Mouse (Mus musculus) midbrain, embryonic 14.5 days (tissue): Measurements from ENCODE around the gene Smchd1. TPM values are rescaled to one million over a fixed set of nuclear protein-coding genes. Genes with fewer than 3 reads are reported as not detected.

Experiments used
- ATAC-seq: fragments of 200-750 bp; cut with Nextera tagmentation; 2 replicates; pipeline ENCODE4 v1.8.0; 2017; ENCODE audit warnings: moderate number of reproducible peaks, moderate library complexity; ENCODE audit not compliant: low FRiP score, low TSS enrichment
- DNase-seq: peaks from one replicate; pipeline ENCODE4 v3.0.0-alpha.2; 2015
- H3K27ac ChIP-seq: fragments of 300-500 bp; sonication (generic); replicated peaks from 2 replicates; pipeline ENCODE4 v1.5.1; 2014; ENCODE audit warnings: mild to moderate bottlenecking, low read depth, low read length, moderate library complexity
- H3K27me3 ChIP-seq: fragments of 300-500 bp; sonication (generic); 2 replicates; pipeline ENCODE4 v1.6.1; 2014; ENCODE audit warnings: low read length, control low read depth, mixed read lengths; ENCODE audit not compliant: control insufficient read depth, insufficient read depth
- H3K36me3 ChIP-seq: fragments of 300-500 bp; sonication (generic); 2 replicates; pipeline ENCODE4 v1.6.1; 2014; ENCODE audit warnings: low read length, control low read depth; ENCODE audit not compliant: control insufficient read depth, insufficient read depth
- H3K4me1 ChIP-seq: fragments of 300-500 bp; sonication (generic); 2 replicates; pipeline ENCODE4 v1.6.1; 2014; ENCODE audit warnings: mild to moderate bottlenecking, antibody characterized with exemption, low read length, control low read depth; ENCODE audit not compliant: control insufficient read depth, insufficient read depth
- H3K4me2 ChIP-seq: fragments of 300-500 bp; sonication (generic); 2 replicates; pipeline ENCODE4 v1.6.1; 2014; ENCODE audit warnings: mild to moderate bottlenecking, low read length, moderate library complexity
- H3K4me3 ChIP-seq: fragments of 300-500 bp; sonication (generic); replicated peaks from 2 replicates; pipeline ENCODE4 v1.5.1; 2014; ENCODE audit warnings: low read depth, low read length
- H3K9ac ChIP-seq: fragments of 300-500 bp; sonication (generic); replicated peaks from 2 replicates; pipeline ENCODE4 v1.6.1; 2014; ENCODE audit warnings: mild to moderate bottlenecking, low read length, moderate library complexity
- H3K9me3 ChIP-seq: fragments of 300-500 bp; sonication (generic); 2 replicates; pipeline ENCODE4 v1.6.1; 2016; ENCODE audit warnings: low read length, control low read depth, mixed read lengths; ENCODE audit not compliant: control insufficient read depth
- WGBS: fragments of 180-500 bp; shearing (Covaris S2); extraction: QIAGEN DNeasy Blood & Tissue Kit; methylation state at CpG from one replicate; pipeline ENCODE4 v1.1.7; 2014; 5-methylcytosine and 5-hydroxymethylcytosine counted together
- polyA plus RNA-seq: library from polyadenylated mRNA; unstranded; fragments of >200 nt; fragmentation: Nextera tagmentation; extraction: Ambion mirVana; gene quantifications from 2 replicates; pipeline ENCODE4 v1.2.1, GENCODE M21; 2014

Gene Smchd1
- 73.3 and 73.7 TPM in 2 replicates for polyA plus RNA-seq

DNA sequence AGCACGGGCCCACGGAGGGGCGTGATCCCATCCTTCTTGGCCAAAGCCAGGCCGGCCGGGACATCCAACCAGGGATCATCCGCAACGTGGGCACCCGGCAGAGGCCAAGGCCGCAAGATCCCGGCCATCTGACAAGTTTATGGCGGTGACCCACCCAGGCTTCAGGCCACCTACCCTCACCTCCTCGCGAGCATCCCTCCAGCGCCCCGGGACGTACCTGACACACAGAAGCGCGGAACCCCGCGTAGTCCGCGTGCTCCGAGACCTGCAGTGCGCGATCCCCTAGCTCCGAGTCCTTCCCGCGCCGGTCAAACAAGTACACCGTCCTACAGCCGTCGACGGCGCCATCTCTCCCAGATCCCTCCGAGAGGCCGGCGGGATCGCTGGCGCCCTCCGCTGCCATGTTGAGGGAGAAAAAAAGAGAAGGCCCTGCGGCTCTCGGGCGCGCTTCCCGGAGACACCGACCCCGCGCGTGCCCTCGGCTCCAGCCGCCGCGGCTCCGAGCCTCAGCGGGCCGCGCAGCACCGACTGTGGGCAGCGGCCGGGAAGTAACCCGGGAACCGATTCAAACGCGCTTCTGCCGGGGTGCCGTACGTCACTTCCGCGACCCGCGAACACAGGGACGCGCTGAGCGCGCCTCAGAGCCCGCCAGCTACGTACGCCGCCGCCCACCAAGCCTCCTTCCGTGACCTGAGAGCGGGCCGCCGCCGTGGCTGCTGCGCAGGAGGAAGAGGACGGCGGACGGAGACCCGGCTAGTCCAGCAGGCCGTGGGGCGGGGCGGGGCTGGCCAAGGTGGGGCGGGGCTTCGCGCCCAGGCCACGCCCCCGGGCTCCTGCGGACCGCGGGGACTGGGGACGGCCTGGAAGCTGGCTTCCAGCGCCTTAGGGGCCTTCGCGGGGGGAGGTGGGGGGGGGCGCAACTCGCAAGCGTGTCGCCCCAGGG is at the start of gene Smchd1:
Gene Smchd1 (minus strand): TSS at position 582 of the 943 bp plus-strand sequence.
- peaks cover 8% of the 10 kb centered on the region for H3K4me1 ChIP-seq
- under 1% methylated on average over 107 of the region's 109 CpGs for WGBS
- ATAC-seq = peak; percentile 97
- H3K4me2 ChIP-seq = peak within 1 kb of the TSS; percentile 86
- no peaks in the 10 kb centered on the region for H3K9me3 ChIP-seq
- peak; percentile 95 for DNase-seq
- H3K27me3 ChIP-seq = no peaks in the 10 kb centered on the region
- H3K36me3 ChIP-seq = no peaks in the 10 kb centered on the region
- peak within 1 kb of the TSS; percentile 85 for H3K4me3 ChIP-seq
- peak within 1 kb of the TSS; percentile 84 for H3K9ac ChIP-seq
- peak within 1 kb of the TSS; percentile 98 for H3K27ac ChIP-seq

- H3K27ac ChIP-seq = no peak overlapping the region
- no peak overlapping the region for H3K4me3 ChIP-seq
- no peak overlapping the region for H3K4me2 ChIP-seq
- H3K36me3 ChIP-seq = peaks cover 23% of the 10 kb centered on the region; the same call in 1 of the 2 replicates
- no peaks in the 10 kb centered on the region for H3K9me3 ChIP-seq
- H3K27me3 ChIP-seq = no peaks in the 10 kb centered on the region
- WGBS = 97% methylated on average over 11 of the region's 11 CpGs
- DNase-seq (no peak), ATAC-seq (no peak)
- no peak overlapping the region for H3K9ac ChIP-seq
- H3K4me1 ChIP-seq = no peaks in the 10 kb centered on the region
Observed at GRCm38 (mm10) chr17:71510297-71510696, 35.2 kb upstream of the Smchd1 start.

- WGBS = 91% methylated on average over 8 of the region's 8 CpGs
- DNase-seq (no peak), ATAC-seq (no peak)
- H3K36me3 ChIP-seq = peaks cover 21% of the 10 kb centered on the region
- H3K4me3 ChIP-seq = no peak overlapping the region
- no peaks in the 10 kb centered on the region for H3K9me3 ChIP-seq
- H3K9ac ChIP-seq = no peak overlapping the region
- no peak overlapping the region for H3K4me2 ChIP-seq
- no peaks in the 10 kb centered on the region for H3K27me3 ChIP-seq
- H3K4me1 ChIP-seq = no peaks in the 10 kb centered on the region
- H3K27ac ChIP-seq = no peak overlapping the region
Observed at GRCm38 (mm10) chr17:71506832-71507231, 31.7 kb upstream of the Smchd1 start.

GRCm38 (mm10) chr17:71495784-71496183 is 20.6 kb upstream of the Smchd1 start:
- WGBS = 93% methylated on average over 4 of the region's 4 CpGs
- Histone ChIP-seq H3K27me3 (no peaks in the 10 kb centered on the region), H3K9ac (no peak overlapping the region), H3K4me3 (no peak overlapping the region), H3K9me3 (no peaks in the 10 kb centered on the region), H3K4me1 (no peaks in the 10 kb centered on the region), H3K36me3 (peaks cover 8% of the 10 kb centered on the region; the same call in 1 of the 2 replicates), H3K27ac (no peak overlapping the region), H3K4me2 (no peak overlapping the region)
- no peak for DNase-seq
- no peak for ATAC-seq

GRCm38 (mm10) chr17:71491332-71491686 is 16.2 kb upstream of the Smchd1 start:
- no peak for DNase-seq
- no peaks in the 10 kb centered on the region for H3K36me3 ChIP-seq
- no peak overlapping the region for H3K4me2 ChIP-seq
- no peak overlapping the region for H3K27ac ChIP-seq
- no peaks in the 10 kb centered on the region for H3K27me3 ChIP-seq
- H3K4me1 ChIP-seq = no peaks in the 10 kb centered on the region
- H3K4me3 ChIP-seq = no peak overlapping the region
- 83% methylated on average over 4 of the region's 4 CpGs for WGBS
- no peak for ATAC-seq
- no peak overlapping the region for H3K9ac ChIP-seq
- no peaks in the 10 kb centered on the region for H3K9me3 ChIP-seq

DNA sequence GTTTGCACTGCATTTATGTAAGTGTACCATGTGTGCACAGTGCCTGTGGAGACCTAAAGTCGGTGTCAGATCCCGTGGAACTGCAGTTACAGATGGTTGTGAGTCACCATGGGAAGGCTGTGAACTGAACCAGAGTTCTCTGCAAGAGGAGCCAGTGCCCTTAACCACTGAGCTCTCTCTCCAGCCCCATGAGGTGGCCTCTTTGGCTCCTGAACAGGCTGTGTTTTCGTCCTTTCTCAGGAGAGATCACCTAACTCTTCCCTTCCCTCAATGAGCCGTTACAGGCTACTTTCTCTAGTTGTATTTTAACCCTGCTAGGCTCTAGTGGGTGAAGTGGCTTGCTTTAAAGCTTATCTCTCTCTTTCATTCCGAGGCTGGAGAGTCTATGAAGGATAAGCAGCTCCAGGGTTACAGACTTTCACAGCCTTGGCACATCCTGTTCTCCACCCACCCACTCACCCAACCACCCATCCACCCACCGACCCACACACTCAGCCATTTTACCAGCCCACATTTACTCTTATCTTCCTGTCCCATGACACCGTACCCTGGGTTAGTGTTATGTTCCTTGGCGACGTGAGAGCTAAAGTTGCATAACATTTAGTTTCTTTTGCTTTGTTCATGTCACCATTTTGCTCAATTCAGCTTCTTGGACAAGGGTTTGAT is 15.7 kb upstream of the Smchd1 start:
- Histone ChIP-seq H3K27ac (no peak overlapping the region), H3K9ac (no peak overlapping the region), H3K4me3 (no peak overlapping the region), H3K9me3 (no peaks in the 10 kb centered on the region), H3K4me1 (no peaks in the 10 kb centered on the region), H3K36me3 (no peaks in the 10 kb centered on the region), H3K4me2 (no peak overlapping the region), H3K27me3 (no peaks in the 10 kb centered on the region)
- DNase-seq (no peak), ATAC-seq (no peak)
- WGBS = 90% methylated on average over 9 of the region's 9 CpGs

DNA sequence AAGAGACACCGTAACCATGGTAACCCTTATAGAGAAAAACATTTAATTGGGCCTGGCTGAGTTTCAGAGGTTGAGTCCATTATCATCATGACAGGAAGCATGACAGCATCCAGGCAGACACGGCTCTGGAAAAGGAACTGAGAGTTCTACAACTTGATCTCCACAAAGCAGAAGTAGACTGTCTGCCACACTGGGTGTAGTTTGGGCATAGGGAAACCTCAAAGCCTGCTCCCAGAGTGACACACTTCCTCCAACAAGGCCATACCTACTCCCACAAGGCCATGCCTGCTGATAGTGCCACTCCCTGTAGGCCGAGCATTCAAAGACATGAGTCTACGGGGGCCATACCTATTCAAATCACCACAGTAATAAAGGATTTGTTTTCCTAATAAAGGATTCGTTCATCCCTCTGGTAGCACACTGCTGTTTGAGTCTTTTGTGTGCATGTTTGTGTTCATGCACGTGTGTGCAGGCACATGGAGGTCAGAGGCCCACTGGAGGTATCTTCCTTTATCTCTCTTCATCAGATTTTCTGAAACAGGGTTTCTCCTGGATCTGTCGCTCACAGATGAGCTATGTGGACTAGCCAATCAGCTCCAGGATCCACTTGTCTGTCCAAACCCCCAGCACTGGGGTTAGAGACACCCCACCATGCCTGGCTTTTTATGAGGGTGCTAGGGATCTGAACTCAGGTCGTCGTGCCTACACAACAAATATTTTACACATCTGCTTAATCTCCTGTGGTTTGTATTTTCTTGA is 14.7 kb upstream of the Smchd1 start:
- ATAC-seq = no peak

DNA sequence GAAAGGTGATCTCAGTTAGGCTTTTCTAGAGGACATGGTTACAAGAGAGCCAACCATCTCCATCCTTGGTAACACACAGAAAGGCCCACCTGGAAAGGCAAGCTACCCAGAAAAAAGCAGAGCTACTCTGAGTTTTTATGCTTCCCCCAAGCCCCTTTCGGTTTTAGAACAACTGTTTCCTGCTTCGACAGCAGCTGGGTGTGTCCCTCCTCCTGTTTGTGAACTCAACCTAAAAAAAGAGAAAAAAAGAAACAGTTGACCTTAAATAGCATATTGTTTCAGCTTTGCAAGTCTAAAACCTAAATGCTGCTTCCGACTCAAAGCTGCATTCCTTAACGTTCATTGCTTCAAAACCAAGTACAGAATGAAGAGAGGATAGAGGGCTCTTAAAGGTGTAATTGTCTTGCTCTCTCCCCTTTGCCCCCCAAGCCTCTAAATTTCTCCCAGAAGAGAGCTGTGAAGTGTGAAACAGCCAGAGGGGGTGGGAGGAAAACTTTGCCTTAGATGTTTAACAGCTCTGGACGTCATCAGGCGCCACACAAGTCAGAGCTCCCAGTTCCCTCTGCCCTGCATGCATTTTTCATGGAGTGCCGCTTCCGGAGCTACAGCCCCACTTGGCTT is 11.2 kb upstream of the Smchd1 start:
- ATAC-seq = no peak

More for the DNA sequence above, 14.7 kb upstream of the Smchd1 start:
- Histone ChIP-seq H3K4me3 (no peak overlapping the region), H3K27ac (no peak overlapping the region), H3K4me2 (no peak overlapping the region), H3K9me3 (no peaks in the 10 kb centered on the region), H3K36me3 (no peaks in the 10 kb centered on the region), H3K4me1 (no peaks in the 10 kb centered on the region), H3K9ac (no peak overlapping the region), H3K27me3 (no peaks in the 10 kb centered on the region)
- WGBS = 83% methylated on average over 9 of the region's 9 CpGs
- no peak for DNase-seq

More for the DNA sequence above, 11.2 kb upstream of the Smchd1 start:
- Histone ChIP-seq H3K9ac (no peak overlapping the region), H3K27ac (no peak overlapping the region), H3K9me3 (no peaks in the 10 kb centered on the region), H3K4me3 (no peak overlapping the region), H3K27me3 (no peaks in the 10 kb centered on the region), H3K4me2 (no peak overlapping the region), H3K4me1 (no peaks in the 10 kb centered on the region), H3K36me3 (no peaks in the 10 kb centered on the region)
- WGBS = 64% methylated on average over 8 of the region's 8 CpGs
- DNase-seq = no peak
